Mouse (Mus musculus): ENCODE results near the gene Lrrc8c. TPM values are rescaled to one million over a fixed set of nuclear protein-coding genes. Genes with fewer than 3 reads are reported as not detected.

Lrrc8c gene
- polyA plus RNA-seq, 2 experiments: 6.5 to 18.0 TPM

GRCm38 (mm10) chr5:105501136-105501535 lies 18.1 kb upstream of the Lrrc8c start:
- Histone ChIP-seq H3K27me3 (ENCODE audit: control insufficient read depth, insufficient read depth, low read length) (no peaks in the 10 kb centered on the region), H3K4me1 (replicated peaks; ENCODE audit: control insufficient read depth in 2 of 2, insufficient read depth in 2 of 2, low read length in 1 of 2) (no peaks in the 10 kb centered on the region), H3K27ac (no peak overlapping the region), H3K4me2 (ENCODE audit: low read depth) (no peak overlapping the region), H3K36me3 (replicated peaks; ENCODE audit: control insufficient read depth, insufficient read depth, low read depth) (no peaks in the 10 kb centered on the region), H3K4me3 (ENCODE audit: insufficient read depth in 1 of 2, low read depth in 2 of 2, low read length in 2 of 2) (no peak overlapping the region), H3K9ac (replicated peaks) (no peak overlapping the region), H3K9me3 (ENCODE audit: control insufficient read depth, low read length) (no peaks in the 10 kb centered on the region; the same call in 1 of the 2 replicates)
- DNase-seq (ENCODE audit: low read depth in 3 of 3, low spot score in 3 of 3) (no peak), ATAC-seq (ENCODE audit: insufficient read depth) (no peak)
- WGBS (ENCODE audit: insufficient replicate concordance): 66% methylated on average over 3 of the region's 3 CpGs
- no peak for TF ChIP-seq CTCF (IDR thresholded peaks at IDR 0.05; ENCODE audit: low read depth)
- TF ChIP-seq EP300 (IDR thresholded peaks at IDR 0.05; ENCODE audit: low read depth): no peak

GRCm38 (mm10) chr5:105508813-105509212 lies 10.4 kb upstream of the Lrrc8c start:
- H3K27me3 ChIP-seq (ENCODE audit: control insufficient read depth, insufficient read depth, low read length): no peaks in the 10 kb centered on the region
- H3K9me3 ChIP-seq (ENCODE audit: control insufficient read depth, low read length): no peaks in the 10 kb centered on the region
- no peak overlapping the region for H3K27ac ChIP-seq
- ATAC-seq (ENCODE audit: insufficient read depth) (no peak), DNase-seq (ENCODE audit: low read depth in 3 of 3, low spot score in 3 of 3) (no peak)
- WGBS (ENCODE audit: insufficient replicate concordance): 76% methylated on average over 6 of the region's 6 CpGs
- H3K4me2 ChIP-seq (ENCODE audit: low read depth): no peak overlapping the region
- no peak overlapping the region for H3K4me3 ChIP-seq (ENCODE audit: insufficient read depth in 1 of 2, low read depth in 2 of 2, low read length in 2 of 2)
- H3K36me3 ChIP-seq (replicated peaks; ENCODE audit: control insufficient read depth, insufficient read depth, low read depth): no peaks in the 10 kb centered on the region
- TF ChIP-seq CTCF (IDR thresholded peaks at IDR 0.05; ENCODE audit: low read depth) (no peak), EP300 (IDR thresholded peaks at IDR 0.05; ENCODE audit: low read depth) (no peak)
- no peaks in the 10 kb centered on the region for H3K4me1 ChIP-seq (replicated peaks; ENCODE audit: control insufficient read depth in 2 of 2, insufficient read depth in 2 of 2, low read length in 1 of 2)
- H3K9ac ChIP-seq (replicated peaks): no peak overlapping the region

GRCm38 (mm10) chr5:105512297-105512696 lies 6.9 kb upstream of the Lrrc8c start:
- H3K36me3 ChIP-seq (replicated peaks; ENCODE audit: control insufficient read depth, insufficient read depth, low read depth): no peaks in the 10 kb centered on the region
- no peak overlapping the region for H3K4me3 ChIP-seq (ENCODE audit: insufficient read depth in 1 of 2, low read depth in 2 of 2, low read length in 2 of 2)
- ATAC-seq (ENCODE audit: insufficient read depth) (no peak), DNase-seq (ENCODE audit: low read depth in 3 of 3, low spot score in 3 of 3) (no peak)
- no peaks in the 10 kb centered on the region for H3K9me3 ChIP-seq (ENCODE audit: control insufficient read depth, low read length)
- 0 out of 4 replicates have a peak, but pooled peaks cover 0 to 2% of the 10 kb centered on the region in 2 experiments for H3K4me1 ChIP-seq (replicated peaks; ENCODE audit: control insufficient read depth in 2 of 2, insufficient read depth in 2 of 2, low read length in 1 of 2)
- TF ChIP-seq EP300 (IDR thresholded peaks at IDR 0.05; ENCODE audit: low read depth): no peak
- TF ChIP-seq CTCF (IDR thresholded peaks at IDR 0.05; ENCODE audit: low read depth): no peak
- H3K9ac ChIP-seq (replicated peaks): no peak overlapping the region
- no peak overlapping the region for H3K27ac ChIP-seq
- no peak overlapping the region for H3K4me2 ChIP-seq (ENCODE audit: low read depth)
- H3K27me3 ChIP-seq (ENCODE audit: control insufficient read depth, insufficient read depth, low read length): no peaks in the 10 kb centered on the region
- 40% methylated on average over 4 of the region's 4 CpGs for WGBS (ENCODE audit: insufficient replicate concordance)

GRCm38 (mm10) chr5:105515532-105515931 lies 3.7 kb upstream of the Lrrc8c start:
- WGBS (ENCODE audit: insufficient replicate concordance): 53% methylated on average over 6 of the region's 6 CpGs
- Histone ChIP-seq H3K36me3 (replicated peaks; ENCODE audit: control insufficient read depth, insufficient read depth, low read depth) (no peaks in the 10 kb centered on the region), H3K27ac (no peak overlapping the region), H3K4me1 (replicated peaks; ENCODE audit: control insufficient read depth in 2 of 2, insufficient read depth in 2 of 2, low read length in 1 of 2) (peaks cover 5 to 6% of the 10 kb centered on the region in 2 experiments), H3K4me2 (ENCODE audit: low read depth) (no peak overlapping the region), H3K9me3 (ENCODE audit: control insufficient read depth, low read length) (no peaks in the 10 kb centered on the region), H3K4me3 (ENCODE audit: insufficient read depth in 1 of 2, low read depth in 2 of 2, low read length in 2 of 2) (no peak overlapping the region), H3K27me3 (ENCODE audit: control insufficient read depth, insufficient read depth, low read length) (no peaks in the 10 kb centered on the region), H3K9ac (replicated peaks) (no peak overlapping the region)
- TF ChIP-seq CTCF (IDR thresholded peaks at IDR 0.05; ENCODE audit: low read depth) (no peak), EP300 (IDR thresholded peaks at IDR 0.05; ENCODE audit: low read depth) (no peak)
- ATAC-seq (ENCODE audit: insufficient read depth) (no peak), DNase-seq (ENCODE audit: low read depth in 3 of 3, low spot score in 3 of 3) (no peak)

GRCm38 (mm10) chr5:105516290-105516689 lies 2.9 kb upstream of the Lrrc8c start:
- Histone ChIP-seq H3K4me2 (ENCODE audit: low read depth) (no peak overlapping the region), H3K9me3 (ENCODE audit: control insufficient read depth, low read length) (no peaks in the 10 kb centered on the region), H3K36me3 (replicated peaks; ENCODE audit: control insufficient read depth, insufficient read depth, low read depth) (no peaks in the 10 kb centered on the region), H3K9ac (replicated peaks) (no peak overlapping the region), H3K4me1 (replicated peaks; ENCODE audit: control insufficient read depth in 2 of 2, insufficient read depth in 2 of 2, low read length in 1 of 2) (peaks cover 9 to 12% of the 10 kb centered on the region in 2 experiments), H3K27ac (no peak overlapping the region), H3K4me3 (ENCODE audit: insufficient read depth in 1 of 2, low read depth in 2 of 2, low read length in 2 of 2) (no peak overlapping the region), H3K27me3 (ENCODE audit: control insufficient read depth, insufficient read depth, low read length) (no peaks in the 10 kb centered on the region)
- ATAC-seq (ENCODE audit: insufficient read depth): no peak
- 56% methylated on average over 3 of the region's 3 CpGs for WGBS (ENCODE audit: insufficient replicate concordance)
- TF ChIP-seq CTCF (IDR thresholded peaks at IDR 0.05; ENCODE audit: low read depth): no peak
- TF ChIP-seq EP300 (IDR thresholded peaks at IDR 0.05; ENCODE audit: low read depth): no peak
- no peak for DNase-seq (ENCODE audit: low read depth in 3 of 3, low spot score in 3 of 3)

Measured in liver, embryonic 14.5 days (tissue).